Mouse (Mus musculus): ENCODE results near the gene Trim17. TPM values are rescaled to one million over a fixed set of nuclear protein-coding genes. Genes with fewer than 3 reads are reported as not detected.

Trim17 gene
- polyA plus RNA-seq, 1 experiment, result 0.47 TPM

GRCm38 (mm10) chr11:58939088-58939439 is 15.4 kb upstream of the Trim17 start:
- WGBS, result 28% methylated on average over 6 of the region's 6 CpGs
- TF ChIP-seq CTCF (IDR thresholded peaks at IDR 0.05; ENCODE audit: borderline replicate concordance, control insufficient read depth, extremely low read depth, insufficient read depth, low read length, poor library complexity) (no peak), POLR2A (IDR thresholded peaks at IDR 0.05; ENCODE audit: control insufficient read depth, extremely low read depth, insufficient read depth, low read length, poor library complexity) (no peak)
- no peak for DNase-seq
- Histone ChIP-seq H3K27ac (ENCODE audit: control insufficient read depth, insufficient read depth, low read length) (no peak overlapping the region), H3K27me3 (ENCODE audit: control insufficient read depth, insufficient read depth, low read length) (no peaks in the 10 kb centered on the region), H3K4me3 (ENCODE audit: control insufficient read depth, insufficient read depth, low read length) (no peak overlapping the region), H3K36me3 (ENCODE audit: control insufficient read depth, insufficient read depth, low read length) (peaks cover 5% of the 10 kb centered on the region), H3K4me1 (replicated peaks; ENCODE audit: control insufficient read depth, insufficient read depth, low read length) (peaks cover 14% of the 10 kb centered on the region)

GRCm38 (mm10) chr11:58944136-58944535 is 10.3 kb upstream of the Trim17 start:
- Histone ChIP-seq H3K4me1 (replicated peaks; ENCODE audit: control insufficient read depth, insufficient read depth, low read length) (0 out of 2 replicates have a peak, but pooled peaks cover 1% of the 10 kb centered on the region), H3K27ac (ENCODE audit: control insufficient read depth, insufficient read depth, low read length) (no peak overlapping the region), H3K4me3 (ENCODE audit: control insufficient read depth, insufficient read depth, low read length) (no peak overlapping the region), H3K27me3 (ENCODE audit: control insufficient read depth, insufficient read depth, low read length) (no peaks in the 10 kb centered on the region), H3K36me3 (ENCODE audit: control insufficient read depth, insufficient read depth, low read length) (no peaks in the 10 kb centered on the region)
- no peak for DNase-seq
- TF ChIP-seq POLR2A (IDR thresholded peaks at IDR 0.05; ENCODE audit: control insufficient read depth, extremely low read depth, insufficient read depth, low read length, poor library complexity) (no peak), CTCF (IDR thresholded peaks at IDR 0.05; ENCODE audit: borderline replicate concordance, control insufficient read depth, extremely low read depth, insufficient read depth, low read length, poor library complexity) (no peak)
- WGBS, result 94% methylated on average over 5 of the region's 5 CpGs

GRCm38 (mm10) chr11:58947306-58947705 is 7.2 kb upstream of the Trim17 start:
- Histone ChIP-seq H3K4me3 (ENCODE audit: control insufficient read depth, insufficient read depth, low read length) (no peak overlapping the region), H3K27ac (ENCODE audit: control insufficient read depth, insufficient read depth, low read length) (no peak overlapping the region), H3K36me3 (ENCODE audit: control insufficient read depth, insufficient read depth, low read length) (no peaks in the 10 kb centered on the region), H3K27me3 (ENCODE audit: control insufficient read depth, insufficient read depth, low read length) (no peaks in the 10 kb centered on the region), H3K4me1 (replicated peaks; ENCODE audit: control insufficient read depth, insufficient read depth, low read length) (0 out of 2 replicates have a peak, but pooled peaks cover 3% of the 10 kb centered on the region)
- WGBS, result 91% methylated on average over 3 of the region's 3 CpGs
- DNase-seq, result no peak
- TF ChIP-seq POLR2A (IDR thresholded peaks at IDR 0.05; ENCODE audit: control insufficient read depth, extremely low read depth, insufficient read depth, low read length, poor library complexity) (no peak), CTCF (IDR thresholded peaks at IDR 0.05; ENCODE audit: borderline replicate concordance, control insufficient read depth, extremely low read depth, insufficient read depth, low read length, poor library complexity) (no peak)

GRCm38 (mm10) chr11:58947798-58948528 is 6.5 kb upstream of the Trim17 start:
- Histone ChIP-seq H3K27me3 (ENCODE audit: control insufficient read depth, insufficient read depth, low read length) (no peaks in the 10 kb centered on the region), H3K27ac (ENCODE audit: control insufficient read depth, insufficient read depth, low read length) (peak overlapping the region; percentile 71), H3K36me3 (ENCODE audit: control insufficient read depth, insufficient read depth, low read length) (no peaks in the 10 kb centered on the region), H3K4me1 (replicated peaks; ENCODE audit: control insufficient read depth, insufficient read depth, low read length) (peaks cover 3% of the 10 kb centered on the region; the same call in 1 of the 2 replicates), H3K4me3 (ENCODE audit: control insufficient read depth, insufficient read depth, low read length) (peak overlapping the region; percentile 15; the same call in 1 of the 2 replicates)
- WGBS, result 26% methylated on average over 23 of the region's 23 CpGs
- DNase-seq, result peak; percentile 59
- TF ChIP-seq CTCF (IDR thresholded peaks at IDR 0.05; ENCODE audit: borderline replicate concordance, control insufficient read depth, extremely low read depth, insufficient read depth, low read length, poor library complexity) (no peak), POLR2A (IDR thresholded peaks at IDR 0.05; ENCODE audit: control insufficient read depth, extremely low read depth, insufficient read depth, low read length, poor library complexity) (no peak)

- 1% methylated on average over 48 of the region's 48 CpGs for WGBS
- TF ChIP-seq POLR2A (IDR thresholded peaks at IDR 0.05; ENCODE audit: control insufficient read depth, extremely low read depth, insufficient read depth, low read length, poor library complexity), result peak; percentile 97
- TF ChIP-seq CTCF (IDR thresholded peaks at IDR 0.05; ENCODE audit: borderline replicate concordance, control insufficient read depth, extremely low read depth, insufficient read depth, low read length, poor library complexity), result no peak
- peak; percentile 79 for DNase-seq
These were observed 5.7 kb upstream of the Trim17 start, which contains the start of gene Hist3h2ba for GRCm38 (mm10) chr11:58948542-58949479. Hist3h2ba (plus strand) TSS chr11:58948920.

More at GRCm38 (mm10) chr11:58948542-58949479, 5.7 kb upstream of the Trim17 start, which contains the start of gene Hist3h2ba:
- H3K27ac ChIP-seq (ENCODE audit: control insufficient read depth, insufficient read depth, low read length), result peak within 1 kb of the TSS; percentile 92
- no peaks in the 10 kb centered on the region for H3K27me3 ChIP-seq (ENCODE audit: control insufficient read depth, insufficient read depth, low read length)
- H3K36me3 ChIP-seq (ENCODE audit: control insufficient read depth, insufficient read depth, low read length), result no peaks in the 10 kb centered on the region
- H3K4me1 ChIP-seq (replicated peaks; ENCODE audit: control insufficient read depth, insufficient read depth, low read length), result peaks cover 8% of the 10 kb centered on the region; the same call in 1 of the 2 replicates
- peak within 1 kb of the TSS; percentile 60 for H3K4me3 ChIP-seq (ENCODE audit: control insufficient read depth, insufficient read depth, low read length)

Measured in thymus, adult 2 months (tissue).